Mouse (Mus musculus) ES-E14 (cell line): Measurements from ENCODE around the gene Dzip1l. TPM values are rescaled to one million over a fixed set of nuclear protein-coding genes. Genes with fewer than 3 reads are reported as not detected.

Experiments
- DNase-seq: peaks from one replicate; pipeline ENCODE4 v3.0.0-alpha.2; 2013; ENCODE audit warnings: low read depth, low spot score
- H3K27ac ChIP-seq: 2 replicates; pipeline ENCODE4 v1.5.1; 2012; ENCODE audit warnings: low read depth, mild to moderate bottlenecking, low read length, moderate library complexity, mixed read lengths; ENCODE audit not compliant: poor library complexity, insufficient read depth, severe bottlenecking
- H3K36me3 ChIP-seq: 2 replicates; pipeline ENCODE4 v1.6.1; 2012; ENCODE audit warnings: mild to moderate bottlenecking, low read length, moderate library complexity, mixed read lengths; ENCODE audit not compliant: control insufficient read depth, poor library complexity, insufficient read depth, severe bottlenecking
- H3K4me1 ChIP-seq, 2 experiments: fragments of 150-350 bp in 1 of 2; sonication (generic) in 1 of 2; 2 replicates each; pipeline ENCODE4 v1.6.1; 2012; ENCODE audit warnings: low read length in 2 of 2, mild to moderate bottlenecking in 1 of 2, mixed read lengths in 1 of 2; ENCODE audit not compliant: control insufficient read depth in 2 of 2, insufficient read depth in 2 of 2, poor library complexity in 1 of 2
- H3K4me3 ChIP-seq, 2 experiments: fragments of 150-350 bp in 1 of 2; sonication (generic) in 1 of 2; 2 replicates each; pipeline ENCODE4 v1.5.1; 2012; ENCODE audit warnings: low read length in 2 of 2, low read depth in 1 of 2, mild to moderate bottlenecking in 1 of 2, mixed read lengths in 1 of 2; ENCODE audit not compliant: insufficient read depth in 1 of 2, poor library complexity in 1 of 2, severe bottlenecking in 1 of 2
- H3K9ac ChIP-seq: 2 replicates; pipeline ENCODE4 v1.6.1; 2012; ENCODE audit warnings: low read depth, mild to moderate bottlenecking, low read length, mixed read lengths; ENCODE audit not compliant: poor library complexity, insufficient read depth, severe bottlenecking
- H3K9me3 ChIP-seq: fragments of 150-350 bp; sonication (generic); 2 replicates; pipeline ENCODE4 v1.6.1; 2012; ENCODE audit warnings: low read depth, mild to moderate bottlenecking, low read length; ENCODE audit not compliant: control insufficient read depth, insufficient read depth
- CHD2 ChIP-seq: IDR thresholded peaks from 2 replicates; pipeline ENCODE4 v1.6.1; 2014; ENCODE audit warnings: mild to moderate bottlenecking, low read depth, low read length, inconsistent platforms
- HCFC1 ChIP-seq: IDR thresholded peaks from 2 replicates; pipeline ENCODE4 v1.6.1; 2012; ENCODE audit warnings: low read length, inconsistent platforms, borderline replicate concordance; ENCODE audit not compliant: insufficient read depth
- MAFK ChIP-seq: IDR thresholded peaks from 2 replicates; pipeline ENCODE4 v1.6.1; 2014; ENCODE audit warnings: mild to moderate bottlenecking, low read depth, low read length, inconsistent platforms; ENCODE audit not compliant: insufficient read depth
- ZC3H11A ChIP-seq: IDR thresholded peaks from 2 replicates; pipeline ENCODE4 v1.6.1; 2012; ENCODE audit warnings: low read depth, mild to moderate bottlenecking, inconsistent platforms, low read length, borderline replicate concordance
- ZNF384 ChIP-seq: IDR thresholded peaks from 2 replicates; pipeline ENCODE4 v1.6.1; 2012; ENCODE audit warnings: low read depth, low read length, inconsistent platforms
- in situ Hi-C, 2 experiments: fragments of 600-800 bp; cut with MboI; formaldehyde crosslinking; loops; one replicate each; pipeline ENCODE4 v1.15.1; 2025; ENCODE audit warnings: low sequenced_read_pairs in 2 of 2, inconsistent platforms in 1 of 2; ENCODE audit not compliant: unreplicated experiment in 2 of 2
- total RNA-seq: library from RNA; depleted of rRNA; stranded (reverse); fragments of 300-350 nt; gene quantifications from 2 replicates; pipeline ENCODE4 v1.2.3, GENCODE M21; 2012

Dzip1l gene
- total RNA-seq, 1 experiment: 17.2 TPM

GRCm38 (mm10) chr9:99681980-99682570 is 52.8 kb downstream of the Dzip1l start:
- Histone ChIP-seq H3K4me3 (no peak overlapping the region), H3K27ac (no peak overlapping the region), H3K9me3 (no peaks in the 10 kb centered on the region), H3K4me1 (no peaks in the 10 kb centered on the region), H3K36me3 (no peaks in the 10 kb centered on the region), H3K9ac (no peak overlapping the region)
- TF ChIP-seq CHD2: no peak
- no peak for TF ChIP-seq MAFK
- TF ChIP-seq HCFC1: no peak
- no peak for TF ChIP-seq ZNF384
- in situ Hi-C loops: no loop called here
- DNase-seq: no peak

- DNase-seq: no peak
Observed at GRCm38 (mm10) chr9:99685061-99685521, 55.8 kb downstream of the Dzip1l start.

GRCm38 (mm10) chr9:99685536-99686231 is 56.4 kb downstream of the Dzip1l start:
- Histone ChIP-seq H3K4me3 (no peak overlapping the region), H3K4me1 (no peaks in the 10 kb centered on the region; a peak in 3 of 4 replicates), H3K36me3 (no peaks in the 10 kb centered on the region), H3K27ac (no peak overlapping the region), H3K9ac (no peak overlapping the region), H3K9me3 (no peaks in the 10 kb centered on the region)
- no peak for DNase-seq
- in situ Hi-C loops: no loop called here
- TF ChIP-seq ZC3H11A (no peak), ZNF384 (no peak), HCFC1 (no peak), MAFK (no peak)

More at GRCm38 (mm10) chr9:99685061-99685521, 55.8 kb downstream of the Dzip1l start:
- no peak for TF ChIP-seq CHD2
- TF ChIP-seq ZNF384: no peak
- no peak for TF ChIP-seq MAFK
- no peak for TF ChIP-seq HCFC1
- TF ChIP-seq ZC3H11A: no peak
- Histone ChIP-seq H3K9ac (no peak overlapping the region), H3K4me3 (no peak overlapping the region), H3K9me3 (no peaks in the 10 kb centered on the region), H3K27ac (no peak overlapping the region), H3K36me3 (no peaks in the 10 kb centered on the region), H3K4me1 (no peaks in the 10 kb centered on the region; a peak in 1 of 4 replicates)
- in situ Hi-C loops: no loop called here

- in situ Hi-C loops: no loop called here
- Histone ChIP-seq H3K36me3 (no peaks in the 10 kb centered on the region), H3K9me3 (no peaks in the 10 kb centered on the region), H3K4me3 (no peak overlapping the region), H3K27ac (no peak overlapping the region), H3K4me1 (peaks cover 0 to 3% of the 10 kb centered on the region in 2 experiments), H3K9ac (no peak overlapping the region)
- TF ChIP-seq ZC3H11A: no peak
- TF ChIP-seq ZNF384: no peak
- TF ChIP-seq CHD2: no peak
- no peak for TF ChIP-seq HCFC1
- TF ChIP-seq MAFK: no peak
- no peak for DNase-seq
Observed at GRCm38 (mm10) chr9:99689796-99690195, 60.5 kb downstream of the Dzip1l start.
